In the genomic region with DNA sequence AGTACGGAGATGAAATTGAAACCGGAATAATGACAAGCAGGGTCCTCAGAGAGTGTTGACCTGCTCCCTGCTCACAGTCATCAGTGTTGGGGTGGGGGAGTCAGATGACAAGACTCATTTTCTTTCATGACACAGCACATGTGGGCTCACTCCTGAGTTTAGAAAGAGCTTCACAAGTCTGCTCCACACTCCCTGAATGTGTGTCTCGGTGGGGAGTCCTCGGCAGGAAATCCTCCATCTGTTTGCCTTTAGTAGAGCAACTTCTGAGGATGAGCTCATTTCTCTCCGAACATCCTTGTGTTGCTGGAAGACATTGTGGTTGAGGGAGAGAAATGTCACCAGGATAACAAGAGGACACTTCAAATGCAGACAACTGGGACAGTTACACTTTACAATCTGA, we compare ENCODE assay signal across 17 mouse cellular contexts.
DNase-seq lines count a peak whose midpoint lies in the region; ATAC-seq and TF ChIP-seq lines count a peak whose summit lies in the region.
"Had no signal": no experiment of that assay in that cellular context is flagged by ENCODE, and none has a peak within 500 bp of the region (broad histone marks: within the 10 kb centered on the region; RNA-seq: fewer than 3 reads in every experiment).

No protein-coding gene starts in this region.

- no peak overlapping the region for H3K27ac ChIP-seq in embryonic facial prominence, embryonic 14.5 days (replicated peaks; ENCODE audit: low read depth, low read length)
- H3K27ac ChIP-seq in embryonic facial prominence, embryonic 10.5 days (replicated peaks), result no peak overlapping the region
- H3K27ac ChIP-seq in limb, embryonic 14.5 days (replicated peaks; ENCODE audit: low read depth, low read length), result no peak overlapping the region
- H3K27ac ChIP-seq in limb, embryonic 10.5 days, result no peak overlapping the region
- H3K27ac ChIP-seq: hindbrain, embryonic 12.5 days; intestine, embryonic 15.5 days; kidney, postnatal 0 days; liver, embryonic 12.5 days; neural tube, embryonic 13.5 days; stomach, postnatal 0 days had no signal

- no peak overlapping the region for H3K9ac ChIP-seq in embryonic facial prominence, embryonic 14.5 days (ENCODE audit: low read depth, low read length)
- no peak overlapping the region for H3K9ac ChIP-seq in limb, embryonic 14.5 days (ENCODE audit: low read depth, low read length, severe bottlenecking)
- H3K9ac ChIP-seq: hindbrain, embryonic 12.5 days; intestine, embryonic 15.5 days; liver, embryonic 12.5 days; neural tube, embryonic 13.5 days had no signal

- 45% methylated on average over 5 of the region's 5 CpGs for WGBS in embryonic facial prominence, embryonic 14.5 days
- WGBS in embryonic facial prominence, embryonic 10.5 days, result 58% methylated on average over 5 of the region's 5 CpGs
- 44% methylated on average over 5 of the region's 5 CpGs for WGBS in limb, embryonic 14.5 days
- WGBS in limb, embryonic 10.5 days, result 64% methylated on average over 5 of the region's 5 CpGs

- TF ChIP-seq POLR2A in limb, embryonic 14.5 days (IDR thresholded peaks at IDR 0.05; ENCODE audit: borderline replicate concordance, extremely low read depth, insufficient read depth, insufficient read length), result no peak

- H3K36me3 ChIP-seq in embryonic facial prominence, embryonic 14.5 days (ENCODE audit: control insufficient read depth, insufficient read depth, low read length), result no peaks in the 10 kb centered on the region
- H3K36me3 ChIP-seq in embryonic facial prominence, embryonic 10.5 days (replicated peaks), result no peaks in the 10 kb centered on the region
- H3K36me3 ChIP-seq in limb, embryonic 14.5 days (ENCODE audit: control insufficient read depth, insufficient read depth, low read length), result no peaks in the 10 kb centered on the region
- no peaks in the 10 kb centered on the region for H3K36me3 ChIP-seq in limb, embryonic 10.5 days
- H3K36me3 ChIP-seq: hindbrain, embryonic 12.5 days; intestine, embryonic 15.5 days; liver, embryonic 12.5 days; neural tube, embryonic 13.5 days had no signal

- no peak overlapping the region for H3K4me3 ChIP-seq in embryonic facial prominence, embryonic 14.5 days (ENCODE audit: low read depth, low read length)
- no peak overlapping the region for H3K4me3 ChIP-seq in embryonic facial prominence, embryonic 10.5 days
- no peak overlapping the region for H3K4me3 ChIP-seq in limb, embryonic 14.5 days (replicated peaks; ENCODE audit: low read length)
- H3K4me3 ChIP-seq in limb, embryonic 10.5 days, result no peak overlapping the region
- H3K4me3 ChIP-seq: hindbrain, embryonic 12.5 days; intestine, embryonic 15.5 days; liver, embryonic 12.5 days; neural tube, embryonic 13.5 days had no signal

- H3K27me3 ChIP-seq in embryonic facial prominence, embryonic 14.5 days (replicated peaks; ENCODE audit: control insufficient read depth, insufficient read depth, low read length), result no peaks in the 10 kb centered on the region
- no peaks in the 10 kb centered on the region for H3K27me3 ChIP-seq in embryonic facial prominence, embryonic 10.5 days (replicated peaks; ENCODE audit: low read depth, poor library complexity, severe bottlenecking)
- no peaks in the 10 kb centered on the region for H3K27me3 ChIP-seq in limb, embryonic 14.5 days (ENCODE audit: control insufficient read depth, insufficient read depth, low read length)
- no peaks in the 10 kb centered on the region for H3K27me3 ChIP-seq in limb, embryonic 10.5 days (ENCODE audit: low read depth, poor library complexity, severe bottlenecking)
- H3K27me3 ChIP-seq: CH12.LX; hindbrain, embryonic 12.5 days; intestine, embryonic 15.5 days; liver, embryonic 12.5 days; neural tube, embryonic 13.5 days had no signal

- H3K4me2 ChIP-seq in embryonic facial prominence, embryonic 14.5 days (ENCODE audit: low read depth, low read length), result no peak overlapping the region
- no peak overlapping the region for H3K4me2 ChIP-seq in limb, embryonic 14.5 days (replicated peaks; ENCODE audit: low read depth, low read length, severe bottlenecking)
- H3K4me2 ChIP-seq: hindbrain, embryonic 12.5 days; intestine, embryonic 15.5 days; liver, embryonic 12.5 days; neural tube, embryonic 13.5 days had no signal

- peak; percentile 44 for DNase-seq in embryonic facial prominence, embryonic 14.5 days (ENCODE audit: low spot score)
- no peak for DNase-seq in embryonic facial prominence, embryonic 10.5 days (ENCODE audit: low spot score)
- DNase-seq in limb, embryonic 14.5 days (ENCODE audit: low spot score), result no peak
- no peak for DNase-seq in limb, embryonic 10.5 days (ENCODE audit: low spot score)
- peak; percentile 47 to 71 for DNase-seq in frontal cortex, postnatal 36 days (ENCODE audit: low spot score in 2 of 2)
- DNase-seq in telencephalon, adult 2 months (ENCODE audit: low read depth, low spot score), result peak; percentile 74
- DNase-seq in lung, adult 18-20 months, result no peak
- DNase-seq: cerebellum, adult 8-10 months; thymus, postnatal 25 days had no signal

- H3K4me1 ChIP-seq in embryonic facial prominence, embryonic 14.5 days (ENCODE audit: control insufficient read depth, insufficient read depth, low read length), result no peaks in the 10 kb centered on the region
- peaks cover 9% of the 10 kb centered on the region; the same call in 1 of the 2 replicates for H3K4me1 ChIP-seq in embryonic facial prominence, embryonic 10.5 days
- no peaks in the 10 kb centered on the region for H3K4me1 ChIP-seq in limb, embryonic 14.5 days (ENCODE audit: control insufficient read depth, insufficient read depth, low read length)
- no peaks in the 10 kb centered on the region for H3K4me1 ChIP-seq in limb, embryonic 10.5 days
- H3K4me1 ChIP-seq: hindbrain, embryonic 12.5 days; intestine, embryonic 15.5 days; liver, embryonic 12.5 days; neural tube, embryonic 13.5 days had no signal

- H3K9me3 ChIP-seq in embryonic facial prominence, embryonic 14.5 days (ENCODE audit: control insufficient read depth, low read length), result no peaks in the 10 kb centered on the region
- no peaks in the 10 kb centered on the region for H3K9me3 ChIP-seq in embryonic facial prominence, embryonic 10.5 days
- no peaks in the 10 kb centered on the region for H3K9me3 ChIP-seq in limb, embryonic 14.5 days (ENCODE audit: control insufficient read depth, low read length)
- no peaks in the 10 kb centered on the region for H3K9me3 ChIP-seq in limb, embryonic 10.5 days (replicated peaks)
- H3K9me3 ChIP-seq: hindbrain, embryonic 12.5 days; intestine, embryonic 15.5 days; liver, embryonic 12.5 days; neural tube, embryonic 13.5 days had no signal

- ATAC-seq in embryonic facial prominence, embryonic 14.5 days (ENCODE audit: low read depth), result no peak
- ATAC-seq in limb, embryonic 14.5 days (ENCODE audit: low FRiP score, low read depth), result peak; percentile 41; the same call in 1 of the 2 replicates
- ATAC-seq in megakaryocyte-erythroid progenitor cell, adult 5-6 weeks (replicated peaks; ENCODE audit: low FRiP score, low TSS enrichment, poor library complexity, severe bottlenecking), result no peak
- ATAC-seq: intestine, embryonic 15.5 days; liver, embryonic 12.5 days had no signal

Comparison
In these comparisons a context has a peak if more than half of its experiments do, and no peak if none do; other contexts are left out.
1. DNase-seq: peak in embryonic facial prominence, embryonic 14.5 days (single experiment), frontal cortex, postnatal 36 days (2 of 2) and telencephalon, adult 2 months (single experiment); none in embryonic facial prominence, embryonic 10.5 days (single experiment), limb, embryonic 14.5 days (single experiment), limb, embryonic 10.5 days (single experiment) and lung, adult 18-20 months (0 of 2).